Mouse (Mus musculus): ENCODE measurements at regions not wholly inside any gene's neighbourhood (a gene's known extent, or its start where the extent isn't known, plus 50 kb on each side); places are given as distances from the start of the nearest gene placed in this dataset.

GRCm38 (mm10) chr17:74950316-74950715, 55.1 kb upstream of the Ltbp1 start:
- no peak overlapping the region for H3K4me3 ChIP-seq
- H3K27me3 ChIP-seq (ENCODE audit: low read depth, poor library complexity, severe bottlenecking): no peaks in the 10 kb centered on the region
- WGBS: 88% methylated on average over 2 of the region's 2 CpGs
- DNase-seq (ENCODE audit: low spot score): no peak
- 0 out of 2 replicates have a peak, but pooled peaks cover 4% of the 10 kb centered on the region for H3K4me1 ChIP-seq
- H3K36me3 ChIP-seq: no peaks in the 10 kb centered on the region
- H3K9me3 ChIP-seq (replicated peaks): no peaks in the 10 kb centered on the region
- no peak overlapping the region for H3K27ac ChIP-seq

- 93% methylated on average over 2 of the region's 2 CpGs for WGBS
- Histone ChIP-seq H3K36me3 (no peaks in the 10 kb centered on the region), H3K27ac (no peak overlapping the region), H3K9me3 (replicated peaks) (no peaks in the 10 kb centered on the region), H3K27me3 (ENCODE audit: low read depth, poor library complexity, severe bottlenecking) (no peaks in the 10 kb centered on the region), H3K4me1 (0 out of 2 replicates have a peak, but pooled peaks cover under 1% of the 10 kb centered on the region), H3K4me3 (no peak overlapping the region)
- DNase-seq (ENCODE audit: low spot score): no peak
Observed at GRCm38 (mm10) chr17:74954988-74955387, 50.4 kb upstream of the Ltbp1 start.
